Comparison of ENCODE assay signal across 14 mouse cellular contexts in the genomic region with DNA sequence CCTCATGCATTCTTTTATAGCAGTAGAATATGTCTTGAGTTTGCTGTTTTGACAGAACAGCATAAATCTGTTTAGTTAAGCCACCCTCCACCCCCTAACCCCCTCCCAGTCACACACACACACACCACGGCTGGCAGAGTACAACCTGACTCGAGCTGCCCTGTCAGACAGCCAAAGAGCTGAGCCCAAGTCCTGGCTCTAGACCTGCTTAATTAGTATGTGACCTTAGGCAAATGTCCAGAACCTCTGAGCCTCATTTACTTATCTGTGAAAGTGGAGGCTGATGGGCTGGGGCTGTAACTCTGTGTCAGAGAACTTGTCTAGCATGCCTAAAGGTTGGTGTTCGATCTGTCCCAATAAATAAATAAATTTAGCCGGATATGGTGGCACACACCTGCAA. TPM values are rescaled to one million over a fixed set of nuclear protein-coding genes. Genes with fewer than 3 reads are reported as not detected.
DNase-seq lines count a peak whose midpoint lies in the region.
"Had no signal": no experiment of that assay in that cellular context is flagged by ENCODE, and none has a peak within 500 bp of the region (broad histone marks: within the 10 kb centered on the region; RNA-seq: fewer than 3 reads in every experiment).

No protein-coding gene starts in this region.

- peak; percentile 19 to 22 for DNase-seq in cerebellum, postnatal 14 days
- no peak for DNase-seq in cerebellum, adult 11 months
- peak; percentile 27 to 30 for DNase-seq in kidney, postnatal 36 days
- DNase-seq in kidney, postnatal 4 days = no peak
- DNase-seq in fat pad, adult 2 months (ENCODE audit: extremely low read depth, low read depth, low spot score) = peak; percentile 52
- DNase-seq in gonadal fat pad, adult 2 months (ENCODE audit: low read depth) = peak; percentile 38
- DNase-seq: adrenal gland, postnatal 10 days; adrenal gland, postnatal 36 days; cerebellum, adult 2 months; cerebellum, postnatal 25 days; gastrocnemius, postnatal 25 days; heart, adult 2 months; heart, postnatal 14 days; heart, postnatal 4 days had no signal

RNA-seq across cellular contexts. Expression of a gene that starts 26.1 kb away (rescaled TPM):
- polyA plus RNA-seq in gonadal fat pad, adult 2 months (2012; rRNA removed) = 17.6 and 22.2 TPM in 2 replicates

Comparison
In these comparisons a context has a peak if more than half of its experiments do, and no peak if none do; other contexts are left out.
1. DNase-seq: peak in cerebellum, postnatal 14 days (2 of 2), kidney, postnatal 36 days (2 of 2), fat pad, adult 2 months (single experiment) and gonadal fat pad, adult 2 months (single experiment); none in cerebellum, adult 11 months (single experiment) and kidney, postnatal 4 days (0 of 2).